Mouse (Mus musculus) retina, adult 2 months (tissue): ENCODE results near the gene Rad21l.
"Not testable (repeated sequence)": the region's sequence is repeated elsewhere in the genome, so short reads cannot be mapped to it uniquely, and the experiment has no call there.

Source experiments
- DNase-seq: peaks from one replicate; pipeline ENCODE4 v3.0.0-alpha.2; 2012; ENCODE audit warnings: low read depth, low spot score

The Rad21l gene

DNA sequence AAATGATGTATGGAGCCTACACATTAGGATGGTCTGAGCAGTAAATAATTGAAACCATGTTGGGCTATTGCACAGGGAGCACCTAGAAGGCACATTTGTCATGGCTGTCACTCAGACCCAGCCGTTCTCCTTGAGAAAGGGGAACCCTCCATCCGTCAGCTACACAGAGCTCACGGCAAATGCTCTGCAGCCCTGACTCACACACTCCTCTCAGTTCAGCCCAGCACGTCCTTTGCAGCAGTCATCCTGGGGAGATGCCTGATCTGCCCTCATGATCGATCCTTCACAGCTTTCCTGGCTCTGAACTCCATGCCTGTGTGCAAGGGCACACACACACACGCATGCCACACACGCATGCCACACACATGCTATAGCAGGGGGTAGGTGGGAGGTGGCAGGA lies 39.0 kb downstream of the Rad21l start:
- no peak for DNase-seq

DNA sequence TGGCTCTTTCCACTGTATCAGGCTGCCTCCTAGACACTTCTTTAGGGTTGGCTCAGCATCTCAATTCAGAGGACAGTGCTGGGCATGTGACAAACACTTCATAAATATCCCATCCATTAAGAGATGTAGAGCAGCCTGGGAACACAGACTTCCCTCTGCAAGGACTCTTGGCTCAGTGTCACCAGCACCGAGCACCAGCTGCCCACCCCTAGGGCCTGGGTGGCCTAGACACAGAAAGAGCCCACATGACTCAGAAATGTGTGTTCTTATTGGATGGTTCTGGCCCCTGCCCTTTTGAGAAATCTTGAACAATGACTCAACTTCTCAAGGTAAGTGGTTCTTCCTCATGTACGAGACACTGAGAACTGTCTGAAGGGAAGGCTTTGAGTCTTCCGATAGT lies 40.3 kb downstream of the Rad21l start:
- no peak for DNase-seq

DNA sequence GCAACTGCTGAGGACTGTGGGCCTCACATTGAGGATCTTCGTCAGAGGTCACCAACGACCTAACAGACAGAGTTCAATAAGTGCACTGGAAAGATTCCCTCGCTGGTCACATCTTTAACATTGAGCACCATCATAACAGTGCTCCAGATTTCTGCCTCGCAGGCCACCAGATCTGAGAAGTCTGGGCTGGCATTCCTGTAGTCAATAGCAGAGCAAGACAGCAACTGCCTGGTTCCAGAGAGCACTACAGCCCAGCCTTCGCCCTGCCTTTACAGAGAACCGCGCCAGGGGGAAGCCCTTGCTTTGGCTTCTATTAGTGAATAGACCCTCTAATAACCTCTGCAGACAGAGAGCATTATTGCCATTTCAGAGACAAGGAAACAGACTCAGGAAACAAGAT lies 42.0 kb downstream of the Rad21l start:
- DNase-seq = no peak

DNA sequence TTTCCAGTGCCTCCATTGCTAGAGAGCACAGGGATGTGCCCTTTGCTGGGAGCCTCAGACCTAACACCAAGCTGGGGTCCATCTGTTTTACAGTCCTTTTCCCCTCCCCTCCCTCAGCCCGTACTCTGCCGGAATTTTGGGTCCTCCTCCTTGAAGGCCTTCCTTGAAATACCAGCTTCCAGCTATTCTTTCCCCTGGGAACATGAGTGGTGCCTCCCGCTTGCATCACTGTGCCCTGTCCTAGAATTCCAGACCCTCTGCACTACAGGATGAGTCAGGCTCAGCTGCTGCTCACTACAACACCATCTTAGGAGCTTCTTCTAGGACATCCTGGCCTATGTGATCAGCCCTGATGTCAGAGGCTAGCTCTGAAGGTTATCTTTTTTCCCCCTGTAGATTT lies 44.6 kb downstream of the Rad21l start:
- DNase-seq = no peak

DNA sequence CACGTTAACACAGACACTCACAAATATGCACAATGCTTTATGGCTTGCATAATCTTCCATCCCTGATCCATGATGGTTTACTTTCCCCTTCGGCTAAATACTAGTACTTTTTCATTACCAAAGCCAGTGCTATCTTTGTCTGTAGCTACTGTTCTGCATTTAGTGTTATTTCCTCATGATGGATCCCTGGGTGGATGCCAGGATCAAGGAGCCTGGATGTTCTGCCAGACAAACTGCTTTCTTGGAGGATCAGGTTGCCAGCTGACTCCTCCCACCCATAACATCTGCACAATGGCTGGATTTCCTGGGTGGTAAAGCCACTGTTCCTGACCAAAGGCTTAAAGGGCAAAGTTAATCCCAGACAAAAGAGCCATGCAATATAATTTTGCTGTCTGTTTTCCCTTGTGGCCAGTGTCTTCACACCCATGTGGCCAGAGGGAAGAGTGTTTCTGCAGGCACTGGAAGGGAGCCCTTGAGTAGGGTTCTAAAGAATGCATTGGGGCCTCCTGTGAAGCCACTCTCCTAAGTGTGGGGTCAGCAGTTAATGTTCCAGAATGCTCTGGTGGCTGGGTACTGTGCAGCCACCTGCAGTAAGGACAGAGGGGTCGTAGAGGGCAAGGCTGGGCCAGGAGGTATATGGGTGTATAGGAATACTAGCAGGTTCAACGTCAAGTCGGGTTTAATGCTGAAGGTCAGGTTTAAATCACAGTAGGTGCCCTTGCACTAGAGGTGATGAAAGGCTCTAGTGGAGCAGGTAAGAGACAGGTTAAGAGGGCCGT lies 51.6 kb downstream of the Rad21l start:
- no peak for DNase-seq

DNA sequence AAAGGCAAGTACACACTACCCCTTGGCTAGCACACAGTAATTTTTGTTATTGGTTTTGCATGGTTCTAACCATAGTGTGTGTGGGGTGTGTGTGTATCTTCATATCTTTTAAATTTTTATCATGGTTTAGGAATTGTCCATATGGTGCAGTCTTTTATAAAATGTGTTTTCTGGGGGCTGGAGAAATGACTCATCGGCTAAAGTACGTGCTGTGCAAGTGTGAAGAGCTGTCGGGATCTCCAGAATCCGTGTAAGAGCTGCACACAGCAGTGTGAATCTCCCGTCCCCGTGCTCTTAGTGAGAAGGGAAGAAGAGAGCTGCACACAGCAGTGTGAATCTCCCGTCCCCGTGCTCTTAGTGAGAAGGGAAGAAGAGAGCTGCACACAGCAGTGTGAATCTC lies 52.6 kb downstream of the Rad21l start:
- DNase-seq = not testable (repeated sequence)

DNA sequence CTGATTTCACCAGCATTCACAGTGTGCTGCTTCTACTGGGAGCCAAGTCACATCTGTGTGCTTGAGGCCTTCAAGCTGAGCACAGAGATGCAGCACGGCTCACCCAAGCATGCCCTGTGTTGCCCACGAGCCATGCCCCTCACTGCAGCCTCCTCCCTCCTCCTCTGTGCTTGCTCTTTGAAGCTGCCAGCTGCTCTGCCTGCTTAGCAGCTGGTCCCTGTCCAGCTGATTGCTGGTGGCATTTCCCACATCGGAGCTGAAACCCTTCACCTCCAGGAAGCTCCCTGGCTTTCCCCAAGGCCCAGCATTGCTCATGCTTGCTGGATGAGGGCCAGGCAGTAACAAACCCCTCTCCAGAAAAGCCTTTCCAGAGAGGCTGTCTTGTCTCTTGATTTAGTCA lies 58.4 kb downstream of the Rad21l start:
- DNase-seq = no peak

DNA sequence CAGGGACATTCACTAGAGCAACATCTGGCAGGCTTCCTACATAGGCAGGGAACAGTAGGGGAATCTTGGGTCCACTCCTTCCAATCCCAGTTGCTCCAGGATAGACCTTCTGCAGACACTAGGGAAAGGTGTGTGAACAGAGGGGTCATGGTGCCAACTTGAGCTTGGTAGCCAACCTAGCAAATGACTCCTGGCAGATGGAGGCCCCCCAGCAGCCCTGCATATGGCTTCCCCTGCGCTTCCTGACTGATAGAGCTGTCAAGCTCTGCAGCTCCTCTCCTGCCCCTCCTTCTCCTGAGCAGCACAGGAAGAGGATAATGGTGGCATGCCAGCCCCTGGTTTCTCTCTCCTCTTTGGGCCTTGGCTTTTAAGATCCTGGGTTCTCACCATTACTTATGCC lies 59.9 kb downstream of the Rad21l start:
- no peak for DNase-seq

DNA sequence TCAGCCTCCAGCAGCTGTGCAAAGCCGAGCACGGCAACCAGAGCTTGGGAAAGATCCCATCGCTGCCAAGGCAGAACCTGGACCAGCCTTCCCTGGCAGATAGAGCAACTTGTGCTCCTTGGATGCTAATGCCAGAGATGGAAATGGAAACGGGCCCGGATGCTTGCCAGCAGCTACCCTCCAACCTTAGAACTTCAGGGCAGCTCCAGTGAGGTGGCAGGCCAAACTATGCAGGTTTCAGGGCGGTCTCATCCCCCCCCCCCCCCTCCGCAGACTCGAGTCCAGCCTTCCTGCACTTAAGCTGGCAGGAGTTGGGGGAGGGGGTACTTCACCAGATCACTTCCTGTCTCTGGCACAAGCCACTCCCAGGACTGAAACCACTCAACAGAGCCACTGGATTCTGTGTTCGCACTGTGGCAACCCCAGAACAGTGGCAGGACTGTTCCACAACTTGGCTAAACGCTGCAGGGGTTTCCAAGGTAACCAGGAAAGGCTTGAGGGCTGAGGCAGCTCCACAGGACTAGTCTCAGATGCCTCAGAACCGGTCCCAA lies 62.8 kb downstream of the Rad21l start:
- DNase-seq = no peak

DNA sequence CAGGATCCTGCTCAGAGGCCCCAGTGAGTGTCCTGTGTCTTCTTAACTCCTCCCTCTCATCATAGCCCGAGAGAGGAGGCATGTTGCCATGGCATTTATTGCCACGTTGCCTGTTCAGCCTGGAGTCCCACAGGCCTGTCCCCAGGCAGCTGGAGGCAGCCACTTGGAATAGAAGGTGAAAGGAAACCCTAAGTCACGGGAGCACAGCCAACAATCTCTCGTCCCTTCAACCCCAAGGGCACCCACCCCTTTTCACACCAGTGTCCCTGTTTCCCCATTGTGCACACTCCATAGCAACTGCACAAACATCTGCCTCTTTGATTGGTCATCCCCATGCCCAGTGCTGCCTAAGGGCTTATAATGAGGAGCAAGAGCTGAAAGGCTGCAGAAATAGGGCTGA lies 64.7 kb downstream of the Rad21l start:
- DNase-seq = no peak

DNA sequence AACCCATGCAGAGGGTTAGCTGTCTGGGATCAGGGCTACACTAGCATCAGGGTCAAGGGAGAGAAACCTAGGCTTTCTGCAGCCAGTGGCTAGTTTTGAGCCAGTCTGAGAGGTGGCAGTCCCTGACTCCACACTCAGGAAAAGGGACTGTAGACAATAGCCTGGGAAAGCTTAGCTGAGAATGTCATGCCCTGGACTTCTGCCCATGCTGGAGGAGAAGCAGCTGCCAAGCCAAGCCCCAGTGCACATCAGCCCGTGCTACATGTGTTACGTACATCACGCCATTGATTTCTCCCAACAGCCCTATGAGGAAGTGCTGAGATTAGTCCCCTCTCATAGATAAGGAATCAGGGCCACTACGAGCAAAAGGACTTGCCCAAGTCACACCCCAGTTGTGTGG lies 66.2 kb downstream of the Rad21l start:
- DNase-seq = no peak

DNA sequence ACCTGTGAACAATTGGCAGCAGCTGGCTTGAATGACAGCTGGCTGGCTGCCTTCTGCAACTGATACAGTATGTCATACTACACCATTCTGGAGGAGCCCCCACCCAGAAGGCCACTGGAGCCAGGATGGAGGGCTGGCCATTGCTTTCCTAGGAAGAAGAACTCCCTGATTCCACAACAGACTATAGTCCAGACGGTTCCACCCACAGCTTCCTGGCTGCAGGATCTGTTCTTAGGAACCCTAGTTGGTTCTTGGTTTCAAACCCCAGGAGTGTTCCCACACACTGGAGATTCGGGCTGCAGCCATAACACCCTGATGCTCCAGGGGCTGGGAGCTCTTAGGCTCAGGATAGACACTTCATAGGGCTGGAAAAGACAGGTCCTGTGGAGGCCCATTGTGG lies 70.3 kb downstream of the Rad21l start:
- DNase-seq = no peak
